Mouse (Mus musculus) sigmoid colon, adult 10 weeks (tissue): Measurements from ENCODE around the gene Kcp. TPM values are rescaled to one million over a fixed set of nuclear protein-coding genes. Genes with fewer than 3 reads are reported as not detected.

Source experiments
- polyA plus RNA-seq: library from polyadenylated mRNA; stranded (reverse); fragments of 350-450 nt; fragmentation: Illumina TruSeq; extraction: RNeasy Lipid Tissue Mini Kit (QIAGEN cat#74804); gene quantifications from one replicate; pipeline ENCODE4 v1.2.3, GENCODE M21; 2014; ENCODE audit warnings: low read depth, low replicate concordance

Gene Kcp
- not detected for polyA plus RNA-seq

GRCm38 (mm10) chr6:29507447-29508309, at the start of gene Kcp:
Gene Kcp (minus strand): TSS chr6:29507952.

GRCm38 (mm10) chr6:29526281-29527251, 18.8 kb upstream of the Kcp start, which contains the start of gene Irf5:
Gene Irf5 (plus strand): TSS chr6:29526625.

GRCm38 (mm10) chr6:29471137-29471536, 36.6 kb downstream of the Kcp start, which contains the start of gene Atp6v1fnb:
Gene Atp6v1fnb (plus strand): TSS chr6:29471437.

GRCm38 (mm10) chr6:29467583-29468354, 40.0 kb downstream of the Kcp start, which contains the start of gene Atp6v1f:
Gene Atp6v1f (plus strand): TSS chr6:29467718.

GRCm38 (mm10) chr6:29433038-29433803, 74.5 kb downstream of the Kcp start, which contains the start of gene Flnc:
Gene Flnc (plus strand): TSS chr6:29433256.

Other genes starting within 250 kb of the Kcp start
- gene Hilpda, start 235.5 kb downstream of the Kcp start, polyA plus RNA-seq = 8.4 TPM
- not detected for gene Fam71f2, start 228.4 kb downstream of the Kcp start, polyA plus RNA-seq
- not detected for gene Fam71f1, start 188.8 kb downstream of the Kcp start, polyA plus RNA-seq
- gene Calu, start 159.9 kb downstream of the Kcp start, polyA plus RNA-seq = 355 TPM
- gene Opn1sw, start 119.5 kb downstream of the Kcp start, polyA plus RNA-seq = not detected
- 1.5 TPM for gene Ccdc136, start 111.6 kb downstream of the Kcp start, polyA plus RNA-seq
- gene Flnc, start 74.7 kb downstream of the Kcp start, polyA plus RNA-seq = 0.19 TPM
- gene Atp6v1f, start 40.2 kb downstream of the Kcp start, polyA plus RNA-seq = 21.9 TPM
- gene Atp6v1fnb, start 36.5 kb downstream of the Kcp start, polyA plus RNA-seq = not detected
- 2.1 TPM for gene Irf5, start 18.7 kb upstream of the Kcp start, polyA plus RNA-seq
- 67.3 TPM for gene Tnpo3, start 101.9 kb upstream of the Kcp start, polyA plus RNA-seq
- gene Tspan33, start 186.3 kb upstream of the Kcp start, polyA plus RNA-seq = 5.7 TPM
- gene Smo, start 227.6 kb upstream of the Kcp start, polyA plus RNA-seq = 5.0 TPM